Mouse (Mus musculus) ES-E14 (cell line): ENCODE measurements around the gene Piga.

ENCODE experiments used
- HCFC1 ChIP-seq: IDR thresholded peaks from 2 replicates; pipeline ENCODE4 v1.6.1; 2012; ENCODE audit warnings: low read length, inconsistent platforms, borderline replicate concordance; ENCODE audit not compliant: insufficient read depth
- MAFK ChIP-seq: IDR thresholded peaks from 2 replicates; pipeline ENCODE4 v1.6.1; 2014; ENCODE audit warnings: mild to moderate bottlenecking, low read depth, low read length, inconsistent platforms; ENCODE audit not compliant: insufficient read depth
- ZC3H11A ChIP-seq: IDR thresholded peaks from 2 replicates; pipeline ENCODE4 v1.6.1; 2012; ENCODE audit warnings: low read depth, mild to moderate bottlenecking, inconsistent platforms, low read length, borderline replicate concordance
- ZNF384 ChIP-seq: IDR thresholded peaks from 2 replicates; pipeline ENCODE4 v1.6.1; 2012; ENCODE audit warnings: low read depth, low read length, inconsistent platforms

DNA sequence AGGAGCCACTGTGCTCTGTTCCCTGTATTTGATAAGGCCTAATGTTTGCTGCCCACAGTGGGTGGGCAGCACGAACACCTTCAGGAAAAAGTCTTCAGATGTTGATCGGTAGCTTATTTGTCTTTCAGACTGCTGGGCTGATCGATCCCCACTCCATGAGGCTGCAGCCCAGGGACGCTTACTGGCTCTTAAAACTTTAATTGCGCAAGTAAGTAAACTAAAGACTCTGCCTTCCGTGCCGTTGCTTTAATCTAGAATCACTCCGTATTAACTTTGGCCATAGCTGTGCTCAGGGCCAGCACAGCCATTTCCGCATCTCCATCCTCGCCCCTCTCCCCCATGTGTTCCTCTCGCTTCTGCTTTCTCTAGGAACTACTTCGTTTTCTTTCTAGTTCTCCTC is 26.0 kb downstream of the Piga start:
- TF ChIP-seq HCFC1 (no peak), ZNF384 (no peak), ZC3H11A (no peak), MAFK (no peak)
